Mouse (Mus musculus) hematopoietic stem cell, adult 5-6 weeks (primary cell): ENCODE measurements around the gene Dcp1b. TPM values are rescaled to one million over a fixed set of nuclear protein-coding genes. Genes with fewer than 3 reads are reported as not detected.

Source experiments
- ATAC-seq, 2 experiments: fragments of 125-278 bp in 1 of 2; replicated peaks in 1 of 2; 2 replicates each; pipeline ENCODE4 v1.8.0; 2016 to 2017; ENCODE audit warnings: inconsistent platforms in 2 of 2, mild to moderate bottlenecking in 2 of 2, moderate number of reproducible peaks in 2 of 2, low read depth in 1 of 2, moderate TSS enrichment in 1 of 2; ENCODE audit not compliant: low FRiP score in 2 of 2, poor library complexity in 2 of 2, severe bottlenecking in 2 of 2, insufficient read depth in 1 of 2, low TSS enrichment in 1 of 2
- total RNA-seq: library from RNA; stranded (forward); fragments of 172-1452, 232-1000 nt; gene quantifications from 2 replicates; pipeline ENCODE4 v1.2.3, GENCODE M21; 2017

Dcp1b gene
- total RNA-seq: 10.2 and 12.1 TPM in 2 replicates

DNA sequence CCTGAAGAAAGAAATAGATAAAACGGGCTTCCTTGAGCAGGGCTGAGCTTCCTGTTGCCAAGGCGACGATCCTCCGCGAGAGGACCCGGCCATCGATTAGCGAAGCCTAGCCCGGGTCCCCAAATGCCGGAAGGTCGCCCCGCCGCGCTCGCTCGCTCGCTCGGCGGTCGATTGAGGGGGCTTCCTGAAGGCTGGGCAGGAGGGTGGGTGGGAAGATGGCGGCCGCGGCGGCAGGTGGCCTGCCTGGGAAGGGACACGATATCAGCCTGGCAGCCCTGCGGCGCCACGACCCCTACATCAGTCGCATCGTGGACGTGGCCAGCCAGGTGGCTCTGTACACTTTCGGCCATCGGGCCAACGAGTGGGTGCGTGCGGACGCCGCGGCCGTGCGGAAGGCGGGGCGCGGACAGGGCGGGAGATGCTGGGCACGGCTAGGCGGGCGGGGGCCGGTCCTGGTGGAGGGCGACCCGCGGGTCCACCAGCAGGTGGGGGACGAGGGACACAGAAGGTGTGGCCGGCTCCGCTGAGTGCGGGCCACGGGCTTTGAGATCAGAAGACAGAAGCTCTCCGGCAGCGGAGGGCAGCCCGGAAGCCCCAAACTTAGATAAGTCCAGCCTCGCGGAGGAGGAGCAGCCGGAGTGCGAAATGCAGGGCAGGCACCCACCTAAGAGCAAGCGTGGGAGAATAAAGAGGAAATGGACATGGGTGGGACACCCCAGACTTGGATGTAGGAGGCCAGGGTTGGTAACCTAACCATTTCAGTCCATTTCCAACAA lies at the start of gene Dcp1b:
Dcp1b (plus strand) TSS at position 176 of the 776 bp plus-strand sequence.
- peak; percentile 89 to 92 for ATAC-seq

- ATAC-seq: no peak
Observed at GRCm38 (mm10) chr6:119126991-119127390, 48.1 kb upstream of the Dcp1b start.

DNA sequence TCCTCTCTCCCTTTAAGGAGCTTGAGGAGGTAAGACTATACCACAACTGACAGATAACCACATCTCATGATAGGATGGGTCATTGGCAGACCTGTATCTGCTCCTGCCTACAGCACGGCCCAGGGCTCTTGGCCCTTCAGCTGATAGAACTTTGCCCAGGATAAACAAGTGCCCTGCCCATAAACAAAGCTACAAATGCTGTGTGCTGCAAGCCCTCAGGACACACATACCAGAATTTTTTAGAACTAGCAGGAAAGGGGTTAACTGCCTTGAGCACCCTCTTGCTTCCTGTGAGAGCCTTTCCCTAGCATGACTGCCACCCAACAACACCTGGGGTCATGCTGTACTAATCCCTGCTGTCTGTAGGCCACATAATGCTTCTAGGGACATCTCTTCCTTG lies 47.0 kb upstream of the Dcp1b start:
- ATAC-seq: no peak

- no peak for ATAC-seq
Observed at GRCm38 (mm10) chr6:119128521-119128920, 46.5 kb upstream of the Dcp1b start.

DNA sequence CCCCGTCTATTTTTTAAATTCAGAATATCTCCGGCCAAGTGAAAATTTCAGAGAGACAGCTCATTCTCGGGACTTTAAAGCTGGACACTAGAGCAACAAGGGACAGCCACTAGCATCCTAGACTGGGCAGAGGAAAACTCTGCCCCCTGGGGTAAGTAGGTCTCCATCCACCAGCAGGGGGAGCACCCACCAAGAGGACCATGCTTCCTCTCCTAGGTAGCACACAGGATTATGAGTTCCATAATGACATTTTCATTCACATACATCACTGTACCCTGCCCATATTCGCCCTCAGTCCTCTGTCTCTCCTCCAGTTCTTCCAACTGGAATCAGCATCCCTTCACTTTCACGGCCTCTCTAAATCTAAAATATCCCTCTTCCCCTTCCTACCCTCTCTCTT lies 45.4 kb upstream of the Dcp1b start:
- ATAC-seq: peak; percentile 72 to 73; a peak in 3 of 4 replicates

- ATAC-seq: no peak
Observed at GRCm38 (mm10) chr6:119132111-119132735, 42.8 kb upstream of the Dcp1b start.

DNA sequence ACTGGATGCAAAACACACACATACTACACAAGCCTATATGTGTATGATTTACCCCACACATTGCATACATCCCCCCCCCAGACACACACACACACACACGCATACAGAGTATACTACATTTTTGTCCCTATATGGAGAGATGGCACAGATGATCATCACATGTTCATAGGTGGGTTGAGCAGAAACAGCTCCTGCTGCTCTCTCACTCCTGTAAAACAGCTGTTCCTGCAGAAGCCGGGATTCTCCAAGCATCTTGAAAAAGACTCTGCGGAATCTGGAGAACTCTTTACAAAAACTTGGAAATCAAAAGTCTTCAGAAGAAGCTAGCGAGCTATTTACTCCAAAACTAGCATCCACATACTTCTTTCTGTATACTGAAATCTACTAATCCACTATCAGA lies 42.2 kb upstream of the Dcp1b start:
- no peak for ATAC-seq

DNA sequence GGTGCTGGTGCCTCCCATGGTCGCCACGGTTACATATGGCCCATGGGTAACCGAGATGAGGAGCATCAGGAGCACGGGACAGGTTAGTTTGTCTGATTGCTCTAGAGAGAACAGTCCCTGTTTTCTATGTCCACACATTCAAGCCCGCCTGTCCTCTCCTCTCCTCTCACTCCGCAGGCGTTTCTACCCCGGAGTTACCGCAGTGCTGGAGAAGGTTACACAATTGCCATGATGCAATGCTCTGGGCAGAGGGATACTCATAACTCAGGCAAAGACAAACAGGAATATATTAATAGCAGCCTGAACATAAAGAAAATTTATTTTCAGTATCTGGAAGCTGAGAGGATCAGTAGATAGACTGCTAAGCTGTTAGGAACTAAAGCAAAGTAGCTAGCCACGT lies 37.3 kb upstream of the Dcp1b start:
- no peak for ATAC-seq

DNA sequence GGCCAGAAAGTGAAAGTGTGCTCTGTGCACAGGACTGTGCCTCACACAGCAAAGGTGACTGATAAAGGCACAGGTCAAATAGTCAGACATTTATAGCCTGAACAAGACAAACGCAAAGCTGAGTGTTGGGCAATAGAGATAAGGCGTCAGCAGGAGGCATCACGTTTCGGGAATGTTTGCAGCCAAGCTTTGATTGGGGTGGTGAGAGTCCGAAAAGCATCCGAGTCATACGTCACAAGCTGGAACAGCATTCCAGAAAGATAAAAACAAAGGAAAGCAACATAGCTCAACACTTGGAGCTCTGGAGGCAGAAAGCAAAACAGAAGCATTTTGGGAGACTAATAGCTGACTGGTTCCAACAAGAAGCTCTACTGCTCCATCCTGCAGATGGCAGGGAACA lies 35.5 kb upstream of the Dcp1b start:
- no peak for ATAC-seq

- ATAC-seq: no peak; a peak in 1 of 4 replicates
Observed at GRCm38 (mm10) chr6:119145109-119145508, 29.9 kb upstream of the Dcp1b start.

DNA sequence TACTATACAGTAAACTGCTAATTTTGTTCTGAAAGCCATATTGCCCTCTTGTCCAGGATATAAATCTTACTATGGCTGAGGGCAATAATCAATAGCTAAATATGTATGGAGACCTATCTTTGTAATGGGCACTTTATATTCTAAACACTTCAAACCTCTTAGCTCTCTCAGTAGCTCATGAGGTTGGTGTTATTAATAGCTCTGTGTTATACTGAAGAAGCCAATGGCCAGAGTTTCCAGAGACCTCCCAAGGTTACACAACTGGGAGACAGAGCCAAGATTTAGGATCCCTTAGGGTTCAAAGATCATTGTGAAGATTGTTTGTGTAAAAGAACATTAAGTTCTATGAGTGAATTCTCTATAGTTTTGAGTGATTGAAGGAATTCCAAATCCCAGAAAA lies 9.4 kb upstream of the Dcp1b start:
- no peak for ATAC-seq

- ATAC-seq: no peak; a peak in 1 of 4 replicates
Observed at GRCm38 (mm10) chr6:119174307-119175074, 562 bp upstream of the Dcp1b start.

- no peak for ATAC-seq
Observed at GRCm38 (mm10) chr6:119176103-119176502, 1.1 kb downstream of the Dcp1b start.

DNA sequence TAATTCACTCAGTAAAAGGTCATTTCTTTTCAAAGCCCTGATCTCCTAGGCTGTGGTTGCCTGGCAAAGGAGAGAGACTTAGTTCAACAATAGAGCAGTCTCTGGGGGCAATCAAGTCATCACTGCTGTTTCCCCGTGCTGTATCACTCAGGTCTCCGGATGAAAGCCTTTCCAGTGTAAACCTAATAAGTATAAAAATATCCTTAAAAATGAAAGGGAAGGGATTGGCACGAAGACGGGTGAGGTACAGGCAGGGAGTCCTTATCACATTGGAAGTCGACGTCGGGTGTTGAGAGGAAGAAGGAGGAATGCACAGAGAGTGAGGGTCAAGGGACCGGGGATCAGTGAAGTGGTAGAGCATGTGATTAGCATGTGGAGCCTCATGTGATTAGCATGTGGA lies 2.0 kb downstream of the Dcp1b start:
- no peak for ATAC-seq

GRCm38 (mm10) chr6:119180188-119180587 lies 5.1 kb downstream of the Dcp1b start:
- ATAC-seq: no peak

- ATAC-seq: no peak
Observed at GRCm38 (mm10) chr6:119182211-119182610, 7.2 kb downstream of the Dcp1b start.

DNA sequence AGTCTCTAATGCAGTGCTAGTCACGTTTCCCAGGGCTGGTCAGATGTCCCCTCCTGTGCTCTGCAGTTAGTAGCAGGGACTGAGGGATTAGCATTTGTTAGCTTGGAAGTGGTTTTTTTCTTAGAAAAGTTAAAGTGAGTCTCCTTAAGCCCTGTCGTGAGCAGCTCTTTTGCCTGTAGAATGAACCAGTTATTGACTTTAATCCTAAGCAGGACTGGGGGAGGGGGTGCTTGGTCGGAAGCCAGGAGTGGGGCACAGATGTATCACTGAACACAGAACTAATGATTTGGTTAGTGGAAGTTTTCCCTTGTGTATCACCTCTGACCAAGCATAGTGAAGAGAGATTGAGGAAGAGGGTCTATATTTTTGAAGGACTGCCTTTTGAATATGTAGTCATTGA lies 8.7 kb downstream of the Dcp1b start:
- no peak for ATAC-seq

- ATAC-seq: no peak
Observed at GRCm38 (mm10) chr6:119186658-119187057, 11.6 kb downstream of the Dcp1b start.
